Mouse (Mus musculus): ENCODE results near the gene Coq2. TPM values are rescaled to one million over a fixed set of nuclear protein-coding genes. Genes with fewer than 3 reads are reported as not detected.

The Coq2 gene
- polyA plus RNA-seq, 1 experiment from 2014 or later, result 30.8 TPM

DNA sequence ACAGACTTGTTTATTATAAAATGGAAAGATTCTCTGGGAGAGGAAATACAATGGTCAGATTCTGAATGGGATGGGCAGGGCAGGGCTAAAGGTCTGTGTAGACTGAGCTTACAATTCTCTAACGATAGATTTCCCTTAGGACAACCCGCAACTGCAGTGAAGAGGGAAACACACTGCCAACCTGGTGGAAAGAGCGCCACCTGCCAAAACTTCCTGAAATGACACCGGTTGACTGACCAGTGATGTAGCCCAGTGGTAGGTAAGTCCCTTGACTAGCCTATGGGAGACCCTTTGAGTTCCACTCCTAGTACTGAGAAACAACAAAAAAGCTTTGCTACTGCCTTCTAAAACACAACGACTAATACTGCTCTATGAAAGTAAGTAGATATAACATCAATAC, 3.5 kb downstream of the Coq2 start:
- no peak overlapping the region for H3K27ac ChIP-seq (ENCODE audit: low read depth, low read length)
- H3K4me1 ChIP-seq (replicated peaks; ENCODE audit: control insufficient read depth, insufficient read depth, low read length), result peaks cover 3% of the 10 kb centered on the region; the same call in 1 of the 2 replicates
- peak; percentile 83 for TF ChIP-seq CTCF (IDR thresholded peaks at IDR 0.05; ENCODE audit: low read depth)
- WGBS, result 15% methylated on average over 5 of the region's 5 CpGs
- H3K27me3 ChIP-seq (replicated peaks; ENCODE audit: control insufficient read depth, insufficient read depth, low read length), result no peaks in the 10 kb centered on the region
- H3K36me3 ChIP-seq (ENCODE audit: control insufficient read depth, insufficient read depth), result peaks cover 11% of the 10 kb centered on the region; the same call in 1 of the 2 replicates
- peak; percentile 27 for ATAC-seq
- no peak overlapping the region for H3K4me3 ChIP-seq (ENCODE audit: low read depth, low read length)
- peak overlapping the region; percentile 25; the same call in 1 of the 2 replicates for H3K4me2 ChIP-seq (replicated peaks; ENCODE audit: low read depth)
- no peak overlapping the region for H3K9ac ChIP-seq (ENCODE audit: low read depth, low read length)
- no peaks in the 10 kb centered on the region for H3K9me3 ChIP-seq (ENCODE audit: control insufficient read depth)

DNA sequence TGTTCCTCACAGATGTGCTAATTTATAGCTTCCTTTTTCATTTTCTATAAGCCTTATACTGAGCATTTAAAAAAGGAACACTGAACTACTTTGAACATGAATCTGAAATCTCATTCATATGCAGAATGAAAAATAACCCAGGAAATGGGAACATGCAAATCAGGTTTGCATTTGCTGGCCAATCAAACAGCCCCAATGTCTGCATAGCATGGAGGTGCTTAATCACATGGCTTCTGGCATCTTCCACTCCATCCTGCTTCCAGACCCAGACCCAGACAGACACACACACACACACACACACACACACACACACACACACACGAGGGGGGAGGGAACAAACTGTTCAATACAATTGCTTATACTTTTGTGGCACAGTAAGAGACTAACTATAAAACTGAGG, 8.0 kb downstream of the Coq2 start:
- no peak overlapping the region for H3K9ac ChIP-seq (ENCODE audit: low read depth, low read length)
- no peaks in the 10 kb centered on the region for H3K27me3 ChIP-seq (replicated peaks; ENCODE audit: control insufficient read depth, insufficient read depth, low read length)
- no peaks in the 10 kb centered on the region for H3K4me1 ChIP-seq (replicated peaks; ENCODE audit: control insufficient read depth, insufficient read depth, low read length)
- no peak overlapping the region for H3K4me2 ChIP-seq (replicated peaks; ENCODE audit: low read depth)
- H3K4me3 ChIP-seq (ENCODE audit: low read depth, low read length), result no peak overlapping the region
- ATAC-seq, result no peak
- TF ChIP-seq CTCF (IDR thresholded peaks at IDR 0.05; ENCODE audit: low read depth), result no peak
- WGBS, result 71% methylated on average over 1 of the region's 1 CpGs
- H3K9me3 ChIP-seq (ENCODE audit: control insufficient read depth), result no peaks in the 10 kb centered on the region
- H3K27ac ChIP-seq (ENCODE audit: low read depth, low read length), result no peak overlapping the region
- peaks cover 34% of the 10 kb centered on the region for H3K36me3 ChIP-seq (ENCODE audit: control insufficient read depth, insufficient read depth)

DNA sequence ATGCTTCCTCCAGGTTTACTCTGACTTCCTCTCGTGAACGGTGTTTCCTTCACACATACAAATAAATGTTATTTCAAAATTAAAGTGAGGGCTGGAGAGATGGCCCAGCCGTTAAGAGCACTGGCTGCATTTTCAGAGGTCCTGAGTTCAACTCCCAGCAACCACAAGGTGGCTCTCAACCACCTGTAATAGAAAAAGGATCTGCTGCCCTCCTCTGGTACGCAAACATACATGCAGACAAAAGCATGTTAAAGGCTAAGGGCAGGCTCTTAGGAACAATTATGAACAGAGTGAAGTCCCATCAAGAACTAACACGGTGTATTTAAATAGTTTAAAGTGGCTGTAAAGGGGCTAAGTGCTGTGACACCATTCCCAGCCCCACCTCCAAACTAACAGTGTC, 11.1 kb downstream of the Coq2 start:
- H3K27ac ChIP-seq (ENCODE audit: low read depth, low read length), result no peak overlapping the region
- peaks cover 61% of the 10 kb centered on the region for H3K36me3 ChIP-seq (ENCODE audit: control insufficient read depth, insufficient read depth)
- H3K4me1 ChIP-seq (replicated peaks; ENCODE audit: control insufficient read depth, insufficient read depth, low read length), result no peaks in the 10 kb centered on the region
- ATAC-seq, result peak; percentile 58
- no peaks in the 10 kb centered on the region for H3K27me3 ChIP-seq (replicated peaks; ENCODE audit: control insufficient read depth, insufficient read depth, low read length)
- peak; percentile 99 for TF ChIP-seq CTCF (IDR thresholded peaks at IDR 0.05; ENCODE audit: low read depth)
- H3K9me3 ChIP-seq (ENCODE audit: control insufficient read depth), result no peaks in the 10 kb centered on the region
- H3K9ac ChIP-seq (ENCODE audit: low read depth, low read length), result no peak overlapping the region
- no peak overlapping the region for H3K4me2 ChIP-seq (replicated peaks; ENCODE audit: low read depth)
- WGBS, result 42% methylated on average over 5 of the region's 5 CpGs
- H3K4me3 ChIP-seq (ENCODE audit: low read depth, low read length), result no peak overlapping the region

DNA sequence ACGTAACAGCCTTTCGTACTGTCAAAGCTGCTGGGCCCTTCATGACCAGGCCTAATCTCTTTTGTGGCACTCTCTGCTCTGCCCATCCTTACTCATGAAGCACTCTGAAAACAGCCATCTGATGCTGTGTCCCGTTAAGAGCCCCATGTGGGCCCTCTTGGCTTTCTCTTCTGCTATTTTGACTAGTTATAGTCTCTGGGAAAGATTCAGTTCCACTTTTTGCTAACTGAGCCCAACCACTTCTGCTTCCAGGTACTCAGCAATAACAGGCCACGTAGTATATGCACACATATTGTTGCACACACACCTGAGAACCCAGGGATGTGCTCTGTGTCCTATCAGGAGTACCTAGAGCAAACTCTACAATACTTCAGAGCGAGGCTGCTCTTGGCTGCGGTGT, 11.9 kb downstream of the Coq2 start:
- TF ChIP-seq CTCF (IDR thresholded peaks at IDR 0.05; ENCODE audit: low read depth), result no peak
- no peak overlapping the region for H3K27ac ChIP-seq (ENCODE audit: low read depth, low read length)
- no peak overlapping the region for H3K9ac ChIP-seq (ENCODE audit: low read depth, low read length)
- no peak overlapping the region for H3K4me3 ChIP-seq (ENCODE audit: low read depth, low read length)
- no peaks in the 10 kb centered on the region for H3K4me1 ChIP-seq (replicated peaks; ENCODE audit: control insufficient read depth, insufficient read depth, low read length)
- peaks cover 68% of the 10 kb centered on the region for H3K36me3 ChIP-seq (ENCODE audit: control insufficient read depth, insufficient read depth)
- H3K9me3 ChIP-seq (ENCODE audit: control insufficient read depth), result no peaks in the 10 kb centered on the region
- no peak overlapping the region for H3K4me2 ChIP-seq (replicated peaks; ENCODE audit: low read depth)
- H3K27me3 ChIP-seq (replicated peaks; ENCODE audit: control insufficient read depth, insufficient read depth, low read length), result no peaks in the 10 kb centered on the region
- ATAC-seq, result no peak
- WGBS, result 93% methylated on average over 6 of the region's 6 CpGs

DNA sequence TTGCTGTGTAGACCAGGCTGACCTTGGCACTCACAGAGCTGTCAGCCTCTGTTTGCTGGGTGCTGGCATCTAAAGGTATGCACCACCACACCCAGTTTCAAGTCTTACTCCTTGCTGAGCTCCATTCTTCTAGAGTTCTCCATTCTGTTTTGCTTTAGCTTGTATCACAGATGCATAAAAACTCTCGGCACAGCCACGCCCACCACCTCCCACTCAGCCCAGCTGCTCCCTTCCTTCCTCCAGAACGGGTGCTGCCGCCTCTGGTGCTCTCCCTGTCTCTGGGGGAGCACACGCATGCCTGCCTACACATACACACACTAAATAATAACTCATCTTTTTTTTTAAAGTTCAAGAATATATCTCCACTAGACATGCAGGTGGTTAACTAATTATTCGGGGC, 16.5 kb downstream of the Coq2 start:
- H3K4me3 ChIP-seq (ENCODE audit: low read depth, low read length), result no peak overlapping the region
- no peaks in the 10 kb centered on the region for H3K27me3 ChIP-seq (replicated peaks; ENCODE audit: control insufficient read depth, insufficient read depth, low read length)
- peaks cover 84% of the 10 kb centered on the region for H3K36me3 ChIP-seq (ENCODE audit: control insufficient read depth, insufficient read depth)
- TF ChIP-seq CTCF (IDR thresholded peaks at IDR 0.05; ENCODE audit: low read depth), result no peak
- WGBS, result 61% methylated on average over 6 of the region's 6 CpGs
- no peaks in the 10 kb centered on the region for H3K9me3 ChIP-seq (ENCODE audit: control insufficient read depth)
- no peaks in the 10 kb centered on the region for H3K4me1 ChIP-seq (replicated peaks; ENCODE audit: control insufficient read depth, insufficient read depth, low read length)
- no peak for ATAC-seq
- no peak overlapping the region for H3K4me2 ChIP-seq (replicated peaks; ENCODE audit: low read depth)
- H3K9ac ChIP-seq (ENCODE audit: low read depth, low read length), result no peak overlapping the region
- H3K27ac ChIP-seq (ENCODE audit: low read depth, low read length), result no peak overlapping the region

DNA sequence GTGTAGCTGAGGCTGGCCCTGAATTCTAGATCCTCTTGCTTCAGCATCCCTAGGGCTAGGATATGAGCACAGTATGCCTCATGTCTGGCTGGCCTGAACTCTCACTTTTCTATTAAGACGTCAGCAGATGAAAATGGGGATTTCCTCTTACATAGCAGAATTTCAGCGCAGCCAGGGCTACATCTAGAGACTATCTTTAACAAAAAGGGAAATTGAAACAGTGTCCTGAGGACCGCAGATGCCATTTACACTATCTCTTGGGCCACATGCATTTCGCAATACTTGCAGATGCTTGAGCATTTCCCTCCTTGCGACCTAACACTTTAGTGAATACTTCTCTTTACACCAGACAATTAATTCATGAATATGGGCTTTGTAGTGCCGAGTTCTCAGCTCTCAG, 18.6 kb downstream of the Coq2 start:
- TF ChIP-seq CTCF (IDR thresholded peaks at IDR 0.05; ENCODE audit: low read depth), result no peak
- Histone ChIP-seq H3K27ac (ENCODE audit: low read depth, low read length) (no peak overlapping the region), H3K4me1 (replicated peaks; ENCODE audit: control insufficient read depth, insufficient read depth, low read length) (no peaks in the 10 kb centered on the region), H3K36me3 (ENCODE audit: control insufficient read depth, insufficient read depth) (peaks cover 67% of the 10 kb centered on the region), H3K4me2 (replicated peaks; ENCODE audit: low read depth) (no peak overlapping the region), H3K27me3 (replicated peaks; ENCODE audit: control insufficient read depth, insufficient read depth, low read length) (no peaks in the 10 kb centered on the region), H3K9me3 (ENCODE audit: control insufficient read depth) (no peaks in the 10 kb centered on the region), H3K4me3 (ENCODE audit: low read depth, low read length) (no peak overlapping the region), H3K9ac (ENCODE audit: low read depth, low read length) (no peak overlapping the region)
- ATAC-seq, result no peak
- 73% methylated on average over 6 of the region's 6 CpGs for WGBS

DNA sequence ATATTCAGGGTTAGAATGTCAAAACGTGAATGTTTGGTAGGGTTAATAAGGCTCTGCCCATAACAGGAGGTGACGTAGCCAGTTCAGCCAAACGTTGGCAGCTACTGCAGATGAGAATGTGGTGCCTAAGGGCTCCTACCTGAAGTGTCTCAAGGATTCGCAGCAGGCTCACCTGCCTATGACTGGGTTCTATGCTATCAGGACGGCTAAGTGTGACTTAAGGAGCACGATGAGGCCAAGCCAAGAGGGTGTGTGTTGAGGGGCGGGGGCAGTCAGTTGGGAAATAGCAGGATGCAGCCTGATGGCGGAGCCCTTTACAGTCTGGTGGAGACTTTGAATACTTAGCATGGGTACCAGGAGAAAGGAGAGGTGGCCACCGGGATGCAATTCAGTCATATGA, 22.6 kb downstream of the Coq2 start:
- Histone ChIP-seq H3K27me3 (replicated peaks; ENCODE audit: control insufficient read depth, insufficient read depth, low read length) (no peaks in the 10 kb centered on the region), H3K36me3 (ENCODE audit: control insufficient read depth, insufficient read depth) (peaks cover 30% of the 10 kb centered on the region), H3K4me2 (replicated peaks; ENCODE audit: low read depth) (no peak overlapping the region), H3K9me3 (ENCODE audit: control insufficient read depth) (no peaks in the 10 kb centered on the region), H3K9ac (ENCODE audit: low read depth, low read length) (no peak overlapping the region), H3K27ac (ENCODE audit: low read depth, low read length) (no peak overlapping the region), H3K4me3 (ENCODE audit: low read depth, low read length) (no peak overlapping the region), H3K4me1 (replicated peaks; ENCODE audit: control insufficient read depth, insufficient read depth, low read length) (0 out of 2 replicates have a peak, but pooled peaks cover 5% of the 10 kb centered on the region)
- TF ChIP-seq CTCF (IDR thresholded peaks at IDR 0.05; ENCODE audit: low read depth), result no peak
- 67% methylated on average over 9 of the region's 9 CpGs for WGBS
- ATAC-seq, result no peak
